Mouse (Mus musculus) liver, adult 2 months (tissue): Measurements from ENCODE around the gene Ece1.

Experiments used
- CTCF ChIP-seq: fragments of 200-500 bp; IDR thresholded peaks from 2 replicates; pipeline ENCODE4 v1.5.1; 2011; ENCODE audit warnings: low read depth, low read length, control low read depth
- POLR2A ChIP-seq: fragments of 200-500 bp; IDR thresholded peaks from 2 replicates; pipeline ENCODE4 v1.6.1; 2011; ENCODE audit warnings: low read length, control low read depth; ENCODE audit not compliant: insufficient read depth; ENCODE audit errors: extremely low read depth

DNA sequence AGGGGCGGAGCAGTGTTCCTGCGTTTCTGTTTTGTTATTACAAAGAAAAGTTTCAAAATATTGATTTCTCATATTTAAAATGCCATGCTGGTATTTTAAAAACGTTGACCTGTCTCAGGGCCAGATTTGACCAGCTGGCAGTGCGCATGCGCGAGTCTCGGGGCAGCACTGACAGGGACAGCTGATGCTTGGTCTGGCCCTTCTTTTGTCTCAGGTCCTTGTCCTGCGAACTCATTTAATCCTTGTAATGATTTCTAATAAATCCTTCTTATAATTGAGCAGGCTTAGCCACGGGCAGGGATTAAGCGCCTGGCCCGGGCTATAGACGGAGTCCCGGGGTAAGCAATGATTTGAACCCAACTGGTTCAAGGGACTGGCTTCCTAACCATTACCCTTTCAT, 40.2 kb downstream of the Ece1 start:
- no peak for TF ChIP-seq CTCF
- no peak for TF ChIP-seq POLR2A
